Mouse (Mus musculus): ENCODE results near the gene Pik3c2b. TPM values are rescaled to one million over a fixed set of nuclear protein-coding genes. Genes with fewer than 3 reads are reported as not detected.

Gene Pik3c2b
- polyA plus RNA-seq, 1 experiment from 2014 or later, result 3.2 TPM

DNA sequence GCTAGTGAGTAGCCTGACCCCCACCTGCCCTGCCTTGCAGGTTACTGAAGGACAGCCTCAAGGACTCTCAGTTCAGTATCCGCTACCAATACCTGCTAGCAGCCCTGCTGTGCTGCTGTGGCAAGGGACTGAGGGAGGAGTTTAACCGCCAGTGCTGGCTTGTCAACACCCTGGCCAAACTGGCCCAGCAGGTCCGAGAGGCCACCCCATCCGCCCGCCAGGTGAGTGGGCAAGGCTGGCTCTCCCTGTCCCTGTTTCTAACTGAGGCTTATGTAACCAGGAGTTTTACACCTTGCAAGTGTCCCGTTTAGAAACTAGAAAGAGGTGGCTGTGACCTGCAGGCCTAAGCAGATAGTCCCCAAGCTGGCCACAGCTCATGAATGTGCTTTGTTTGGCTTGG lies 45.2 kb downstream of the Pik3c2b start:
- no peaks in the 10 kb centered on the region for H3K9me3 ChIP-seq (replicated peaks; ENCODE audit: low read length)
- H3K36me3 ChIP-seq (ENCODE audit: insufficient read depth, low read length), result peaks cover 4% of the 10 kb centered on the region; the same call in 1 of the 2 replicates
- DNase-seq (ENCODE audit: low spot score) (no peak), ATAC-seq (replicated peaks; ENCODE audit: low FRiP score, low read depth) (peak; percentile 67; the same call in 1 of the 2 replicates)
- no peak overlapping the region for H3K4me2 ChIP-seq (ENCODE audit: low read length)
- 68% methylated on average over 6 of the region's 6 CpGs for WGBS
- no peaks in the 10 kb centered on the region for H3K4me1 ChIP-seq (replicated peaks; ENCODE audit: insufficient read depth, low read length)
- peak overlapping the region; percentile 62 for H3K27ac ChIP-seq
- no peak for TF ChIP-seq CTCF (IDR thresholded peaks at IDR 0.05; ENCODE audit: low read depth)
- H3K4me3 ChIP-seq (replicated peaks; ENCODE audit: low read depth, low read length), result no peak overlapping the region
- H3K27me3 ChIP-seq (ENCODE audit: insufficient read depth, low read length), result no peaks in the 10 kb centered on the region
- H3K9ac ChIP-seq (ENCODE audit: low read depth, low read length), result no peak overlapping the region

DNA sequence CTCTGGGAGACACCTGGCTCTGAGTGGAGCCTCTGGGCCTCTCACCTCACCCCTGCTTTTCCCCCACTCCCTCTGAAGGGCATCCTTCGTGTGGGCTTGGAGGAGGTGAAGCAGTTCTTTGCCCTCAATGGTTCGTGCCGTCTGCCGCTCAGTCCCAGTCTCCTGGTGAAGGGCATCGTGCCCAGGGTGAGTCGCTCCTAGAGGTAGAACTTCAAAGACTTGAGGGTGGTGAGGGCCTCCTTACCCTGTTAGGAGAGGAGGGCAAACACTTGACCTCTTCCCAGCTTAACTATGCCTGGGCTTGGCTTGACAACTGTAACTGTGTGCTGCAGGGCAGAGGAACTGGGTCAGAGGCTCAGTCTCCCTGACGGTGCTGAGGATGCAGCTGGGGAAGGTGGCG lies 46.0 kb downstream of the Pik3c2b start:
- H3K27ac ChIP-seq, result peak overlapping the region; percentile 62
- peaks cover 4% of the 10 kb centered on the region; the same call in 1 of the 2 replicates for H3K36me3 ChIP-seq (ENCODE audit: insufficient read depth, low read length)
- H3K4me2 ChIP-seq (ENCODE audit: low read length), result no peak overlapping the region
- no peaks in the 10 kb centered on the region for H3K4me1 ChIP-seq (replicated peaks; ENCODE audit: insufficient read depth, low read length)
- H3K4me3 ChIP-seq (replicated peaks; ENCODE audit: low read depth, low read length), result no peak overlapping the region
- ATAC-seq (replicated peaks; ENCODE audit: low FRiP score, low read depth) (no peak), DNase-seq (ENCODE audit: low spot score) (no peak)
- H3K9ac ChIP-seq (ENCODE audit: low read depth, low read length), result no peak overlapping the region
- no peak for TF ChIP-seq CTCF (IDR thresholded peaks at IDR 0.05; ENCODE audit: low read depth)
- 82% methylated on average over 8 of the region's 8 CpGs for WGBS
- H3K27me3 ChIP-seq (ENCODE audit: insufficient read depth, low read length), result no peaks in the 10 kb centered on the region
- no peaks in the 10 kb centered on the region for H3K9me3 ChIP-seq (replicated peaks; ENCODE audit: low read length)

DNA sequence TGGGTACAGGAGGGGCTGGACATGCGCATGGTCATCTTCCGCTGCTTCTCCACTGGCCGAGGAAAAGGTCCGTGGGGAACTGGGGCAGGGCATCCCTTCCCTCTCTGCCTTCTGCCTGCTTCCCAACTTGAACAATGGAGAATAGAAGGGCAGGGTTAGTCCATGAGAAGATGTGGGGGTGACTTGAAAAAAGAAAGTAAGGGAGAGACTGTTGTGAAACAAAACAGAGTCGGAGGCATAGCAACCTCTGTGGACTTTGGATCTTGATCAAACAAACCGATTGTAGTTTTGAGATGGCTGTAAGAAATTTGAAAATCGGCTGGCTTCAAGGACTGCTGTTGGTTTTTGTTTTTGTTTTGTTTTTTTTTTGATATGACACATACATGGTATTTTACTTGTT lies 48.3 kb downstream of the Pik3c2b start:
- H3K27me3 ChIP-seq (ENCODE audit: insufficient read depth, low read length), result no peaks in the 10 kb centered on the region

DNA sequence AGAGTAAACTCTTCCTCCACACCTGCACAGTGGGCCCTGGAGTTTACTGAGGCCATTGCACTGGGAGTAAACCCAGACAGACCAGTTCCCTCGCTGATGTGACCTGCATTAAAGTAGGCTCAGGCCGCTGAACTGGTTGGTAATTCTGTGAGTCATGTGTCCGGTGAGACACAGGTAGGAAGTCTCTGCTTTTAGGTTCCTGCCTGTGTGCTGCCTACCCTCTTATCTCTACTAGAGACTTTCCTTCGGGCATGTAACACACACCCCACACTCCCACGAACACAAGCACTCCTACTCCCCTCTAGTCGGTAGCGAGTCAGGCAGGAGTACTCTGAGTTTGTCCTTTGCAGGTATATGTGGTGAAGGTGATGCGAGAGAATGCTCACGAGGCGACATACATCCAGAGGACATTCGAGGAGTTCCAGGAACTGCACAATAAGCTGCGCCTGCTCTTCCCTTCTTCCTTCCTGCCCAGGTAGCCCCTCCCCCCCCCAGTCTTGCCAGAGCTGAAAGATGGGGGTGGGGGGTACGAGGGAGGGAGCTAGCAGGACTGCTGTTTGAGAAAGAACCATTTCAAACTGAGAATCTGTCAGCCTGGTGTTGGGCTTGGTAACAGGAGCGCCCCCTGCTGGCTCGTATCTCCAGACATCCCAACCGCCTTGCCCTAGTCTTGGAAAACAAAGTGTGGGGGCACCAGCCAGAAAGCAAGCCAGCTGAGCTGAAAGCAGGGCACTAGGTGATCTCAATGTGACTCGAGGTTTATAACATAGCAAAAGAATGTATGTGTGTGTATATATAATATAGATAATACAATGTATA lies 55.7 kb downstream of the Pik3c2b start:
- TF ChIP-seq CTCF (IDR thresholded peaks at IDR 0.05; ENCODE audit: low read depth), result peak; percentile 88
- Histone ChIP-seq H3K27me3 (ENCODE audit: insufficient read depth, low read length) (no peaks in the 10 kb centered on the region), H3K36me3 (ENCODE audit: insufficient read depth, low read length) (peaks cover 5% of the 10 kb centered on the region; the same call in 1 of the 2 replicates), H3K4me1 (replicated peaks; ENCODE audit: insufficient read depth, low read length) (no peaks in the 10 kb centered on the region), H3K9ac (ENCODE audit: low read depth, low read length) (no peak overlapping the region), H3K27ac (0 out of 2 replicates have a peak overlapping the region, but pooled peaks have one; percentile 20), H3K4me2 (ENCODE audit: low read length) (no peak overlapping the region), H3K4me3 (replicated peaks; ENCODE audit: low read depth, low read length) (no peak overlapping the region), H3K9me3 (replicated peaks; ENCODE audit: low read length) (no peaks in the 10 kb centered on the region)
- peak; percentile 85 for DNase-seq (ENCODE audit: low spot score)
- ATAC-seq (replicated peaks; ENCODE audit: low FRiP score, low read depth), result peak; percentile 54
- 39% methylated on average over 17 of the region's 17 CpGs for WGBS

More for the DNA sequence above, 48.3 kb downstream of the Pik3c2b start:
- Histone ChIP-seq H3K36me3 (ENCODE audit: insufficient read depth, low read length) (peaks cover 4% of the 10 kb centered on the region; the same call in 1 of the 2 replicates), H3K9ac (ENCODE audit: low read depth, low read length) (no peak overlapping the region), H3K4me1 (replicated peaks; ENCODE audit: insufficient read depth, low read length) (no peaks in the 10 kb centered on the region), H3K4me3 (replicated peaks; ENCODE audit: low read depth, low read length) (no peak overlapping the region), H3K9me3 (replicated peaks; ENCODE audit: low read length) (no peaks in the 10 kb centered on the region), H3K4me2 (ENCODE audit: low read length) (no peak overlapping the region), H3K27ac (no peak overlapping the region)
- ATAC-seq (replicated peaks; ENCODE audit: low FRiP score, low read depth) (no peak), DNase-seq (ENCODE audit: low spot score) (no peak)
- 83% methylated on average over 7 of the region's 7 CpGs for WGBS
- no peak for TF ChIP-seq CTCF (IDR thresholded peaks at IDR 0.05; ENCODE audit: low read depth)

- no peak overlapping the region for H3K9ac ChIP-seq (ENCODE audit: low read depth, low read length)
- ATAC-seq (replicated peaks; ENCODE audit: low FRiP score, low read depth), result no peak
These were observed 56.6 kb downstream of the Pik3c2b start for GRCm38 (mm10) chr1:133102108-133102507.

GRCm38 (mm10) chr1:133103315-133103714 lies 57.8 kb downstream of the Pik3c2b start:
- WGBS, result 91% methylated on average over 7 of the region's 7 CpGs
- Histone ChIP-seq H3K9me3 (replicated peaks; ENCODE audit: low read length) (no peaks in the 10 kb centered on the region), H3K4me1 (replicated peaks; ENCODE audit: insufficient read depth, low read length) (no peaks in the 10 kb centered on the region), H3K27me3 (ENCODE audit: insufficient read depth, low read length) (no peaks in the 10 kb centered on the region), H3K4me3 (replicated peaks; ENCODE audit: low read depth, low read length) (no peak overlapping the region), H3K4me2 (ENCODE audit: low read length) (no peak overlapping the region), H3K9ac (ENCODE audit: low read depth, low read length) (no peak overlapping the region), H3K36me3 (ENCODE audit: insufficient read depth, low read length) (peaks cover 6% of the 10 kb centered on the region; the same call in 1 of the 2 replicates), H3K27ac (no peak overlapping the region)
- ATAC-seq (replicated peaks; ENCODE audit: low FRiP score, low read depth) (no peak), DNase-seq (ENCODE audit: low spot score) (no peak)
- TF ChIP-seq CTCF (IDR thresholded peaks at IDR 0.05; ENCODE audit: low read depth), result no peak

More at GRCm38 (mm10) chr1:133102108-133102507, 56.6 kb downstream of the Pik3c2b start:
- Histone ChIP-seq H3K36me3 (ENCODE audit: insufficient read depth, low read length) (peaks cover 6% of the 10 kb centered on the region; the same call in 1 of the 2 replicates), H3K4me1 (replicated peaks; ENCODE audit: insufficient read depth, low read length) (no peaks in the 10 kb centered on the region), H3K9me3 (replicated peaks; ENCODE audit: low read length) (no peaks in the 10 kb centered on the region), H3K27me3 (ENCODE audit: insufficient read depth, low read length) (no peaks in the 10 kb centered on the region), H3K4me2 (ENCODE audit: low read length) (no peak overlapping the region), H3K27ac (no peak overlapping the region), H3K4me3 (replicated peaks; ENCODE audit: low read depth, low read length) (no peak overlapping the region)
- 86% methylated on average over 5 of the region's 5 CpGs for WGBS
- DNase-seq (ENCODE audit: low spot score), result no peak
- no peak for TF ChIP-seq CTCF (IDR thresholded peaks at IDR 0.05; ENCODE audit: low read depth)
